Mouse (Mus musculus): ENCODE data around the gene Slc26a10. TPM values are rescaled to one million over a fixed set of nuclear protein-coding genes. Genes with fewer than 3 reads are reported as not detected.

Slc26a10 gene
- polyA plus RNA-seq, 1 experiment: not detected

DNA sequence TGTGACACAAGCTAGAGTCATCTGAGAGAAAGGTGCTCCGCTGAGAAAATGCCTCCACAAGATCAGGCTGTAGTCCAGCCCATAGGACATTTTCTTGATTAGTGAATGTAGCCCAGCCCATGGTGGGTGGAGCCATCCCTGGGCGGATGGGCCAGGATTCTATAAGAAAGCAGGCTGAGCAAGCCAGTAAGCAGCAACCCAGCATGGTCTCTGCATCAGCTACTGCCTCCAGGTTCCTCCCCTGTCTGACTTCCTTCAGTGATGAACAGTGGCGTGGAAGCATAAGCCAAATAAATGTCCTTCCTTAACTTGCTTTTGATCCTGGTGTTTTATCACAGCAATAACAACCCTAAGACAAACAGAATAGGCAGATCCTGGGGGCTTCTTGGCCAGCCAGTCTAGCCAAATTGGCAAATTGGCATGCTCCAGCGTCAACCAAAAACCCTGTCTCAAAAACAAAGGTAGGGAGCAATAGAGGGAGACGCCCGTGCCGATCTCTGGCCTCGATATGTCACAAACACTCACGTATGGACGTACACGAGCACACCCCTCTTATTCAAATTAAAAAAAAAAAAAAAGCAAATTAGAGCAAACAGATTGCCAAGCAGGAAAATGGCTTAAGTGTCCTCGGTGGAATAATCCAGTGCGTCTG, 57.5 kb downstream of the Slc26a10 start:
- 3% methylated on average over 13 of the region's 13 CpGs for WGBS
- Histone ChIP-seq H3K4me1 (ENCODE audit: control insufficient read depth, insufficient read depth, low read length) (peaks cover 11% of the 10 kb centered on the region), H3K27ac (ENCODE audit: insufficient read depth, low read depth, low read length) (peak overlapping the region; percentile 70), H3K4me3 (ENCODE audit: insufficient read depth, low read depth, low read length) (peak overlapping the region; percentile 23)
- TF ChIP-seq POLR2A (IDR thresholded peaks at IDR 0.05; ENCODE audit: insufficient read depth, low read depth, low read length) (no peak), CTCF (IDR thresholded peaks at IDR 0.05; ENCODE audit: insufficient read depth, low read depth, low read length) (no peak)

DNA sequence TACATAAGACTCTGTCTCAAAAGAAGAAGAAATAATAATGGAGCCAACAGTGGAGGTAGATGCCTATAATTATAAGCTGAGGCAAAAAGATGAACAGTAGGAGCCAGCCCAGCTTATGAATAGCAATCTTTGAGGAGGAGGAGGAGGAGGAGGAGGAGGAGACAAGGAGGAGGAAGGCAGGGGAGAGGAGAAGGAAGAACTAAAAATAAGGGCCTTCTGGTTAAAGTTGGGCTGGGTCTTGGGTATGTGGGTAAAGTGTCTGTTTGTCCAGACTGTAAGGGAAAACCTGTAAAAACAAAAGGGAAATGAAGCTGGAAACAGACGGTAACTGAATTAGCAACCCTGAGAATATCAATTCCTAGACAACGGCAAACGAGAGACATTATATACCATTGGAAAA, 58.4 kb downstream of the Slc26a10 start:
- TF ChIP-seq POLR2A (IDR thresholded peaks at IDR 0.05; ENCODE audit: insufficient read depth, low read depth, low read length) (no peak), CTCF (IDR thresholded peaks at IDR 0.05; ENCODE audit: insufficient read depth, low read depth, low read length) (no peak)
- Histone ChIP-seq H3K27ac (ENCODE audit: insufficient read depth, low read depth, low read length) (no peak overlapping the region), H3K4me3 (ENCODE audit: insufficient read depth, low read depth, low read length) (no peak overlapping the region), H3K4me1 (ENCODE audit: control insufficient read depth, insufficient read depth, low read length) (peaks cover 11% of the 10 kb centered on the region)
- 56% methylated on average over 3 of the region's 3 CpGs for WGBS

Other genes with a start within 250 kb of the Slc26a10 start
- not detected in 2 replicates for gene Ctdsp2, start 201.9 kb downstream of the Slc26a10 start, polyA plus RNA-seq (2012; ENCODE audit: insufficient read depth, insufficient read length, low replicate concordance, missing spikeins)
- gene Avil, start 179.9 kb downstream of the Slc26a10 start, polyA plus RNA-seq (2012; ENCODE audit: insufficient read depth, insufficient read length, low replicate concordance, missing spikeins): not detected in 2 replicates
- not detected in 2 replicates for gene Tsfm, start 149.8 kb downstream of the Slc26a10 start, polyA plus RNA-seq (2012; ENCODE audit: insufficient read depth, insufficient read length, low replicate concordance, missing spikeins)
- not detected in 2 replicates for gene Mettl1, start 139.2 kb downstream of the Slc26a10 start, polyA plus RNA-seq (2012; ENCODE audit: insufficient read depth, insufficient read length, low replicate concordance, missing spikeins)
- gene Eef1akmt3, start 139.1 kb downstream of the Slc26a10 start, polyA plus RNA-seq (2012; ENCODE audit: insufficient read depth, insufficient read length, low replicate concordance, missing spikeins): not detected in 2 replicates
- gene Cyp27b1, start 132.4 kb downstream of the Slc26a10 start, polyA plus RNA-seq (2012; ENCODE audit: insufficient read depth, insufficient read length, low replicate concordance, missing spikeins): not detected in 2 replicates
- gene March9, start 120.5 kb downstream of the Slc26a10 start, polyA plus RNA-seq (2012; ENCODE audit: insufficient read depth, insufficient read length, low replicate concordance, missing spikeins): not detected in 2 replicates
- gene Cdk4, start 117.1 kb downstream of the Slc26a10 start, polyA plus RNA-seq (2012; ENCODE audit: insufficient read depth, insufficient read length, low replicate concordance, missing spikeins): not detected in 2 replicates
- not detected in 2 replicates for gene Tspan31, start 110.4 kb downstream of the Slc26a10 start, polyA plus RNA-seq (2012; ENCODE audit: insufficient read depth, insufficient read length, low replicate concordance, missing spikeins)
- gene Agap2, start 105.4 kb downstream of the Slc26a10 start, polyA plus RNA-seq (2012; ENCODE audit: insufficient read depth, insufficient read length, low replicate concordance, missing spikeins): 219 TPM in 1 of 2 replicates, not detected in the other
- 124 TPM in 1 of 2 replicates, not detected in the other for gene Os9, start 59.5 kb downstream of the Slc26a10 start, polyA plus RNA-seq (2012; ENCODE audit: insufficient read depth, insufficient read length, low replicate concordance, missing spikeins)
- gene B4galnt1, start 15.4 kb downstream of the Slc26a10 start, polyA plus RNA-seq (2012; ENCODE audit: insufficient read depth, insufficient read length, low replicate concordance, missing spikeins): not detected in 2 replicates
- gene Arhgef25, start 9.4 kb upstream of the Slc26a10 start, polyA plus RNA-seq (2012; ENCODE audit: insufficient read depth, insufficient read length, low replicate concordance, missing spikeins): not detected in 2 replicates
- gene Dtx3, start 15.1 kb upstream of the Slc26a10 start, polyA plus RNA-seq (2012; ENCODE audit: insufficient read depth, insufficient read length, low replicate concordance, missing spikeins): 159 TPM in 1 of 2 replicates, not detected in the other
- 102 TPM in 1 of 2 replicates, not detected in the other for gene Pip4k2c, start 30.9 kb upstream of the Slc26a10 start, polyA plus RNA-seq (2012; ENCODE audit: insufficient read depth, insufficient read length, low replicate concordance, missing spikeins)
- gene Kif5a, start 82.7 kb upstream of the Slc26a10 start, polyA plus RNA-seq (2012; ENCODE audit: insufficient read depth, insufficient read length, low replicate concordance, missing spikeins): 72.6 and 160 TPM in 2 replicates
- not detected in 2 replicates for gene Dctn2, start 85.7 kb upstream of the Slc26a10 start, polyA plus RNA-seq (2012; ENCODE audit: insufficient read depth, insufficient read length, low replicate concordance, missing spikeins)
- gene Mbd6, start 108.4 kb upstream of the Slc26a10 start, polyA plus RNA-seq (2012; ENCODE audit: insufficient read depth, insufficient read length, low replicate concordance, missing spikeins): not detected in 2 replicates
- gene Mars, start 131.1 kb upstream of the Slc26a10 start, polyA plus RNA-seq (2012; ENCODE audit: insufficient read depth, insufficient read length, low replicate concordance, missing spikeins): not detected in 2 replicates
- gene Arhgap9, start 141.3 kb upstream of the Slc26a10 start, polyA plus RNA-seq (2012; ENCODE audit: insufficient read depth, insufficient read length, low replicate concordance, missing spikeins): 260 TPM in 1 of 2 replicates, not detected in the other
- gene Gli1, start 161.3 kb upstream of the Slc26a10 start, polyA plus RNA-seq (2012; ENCODE audit: insufficient read depth, insufficient read length, low replicate concordance, missing spikeins): not detected in 2 replicates
- not detected in 2 replicates for gene Inhbe, start 173.8 kb upstream of the Slc26a10 start, polyA plus RNA-seq (2012; ENCODE audit: insufficient read depth, insufficient read length, low replicate concordance, missing spikeins)
- not detected in 2 replicates for gene Inhbc, start 189.8 kb upstream of the Slc26a10 start, polyA plus RNA-seq (2012; ENCODE audit: insufficient read depth, insufficient read length, low replicate concordance, missing spikeins)
- gene R3hdm2, start 199.7 kb upstream of the Slc26a10 start, polyA plus RNA-seq (2012; ENCODE audit: insufficient read depth, insufficient read length, low replicate concordance, missing spikeins): 475 and 884 TPM in 2 replicates

Data from olfactory bulb, adult 2 months (tissue).